Mouse (Mus musculus) embryo, embryonic 10 days (tissue): ENCODE results near the gene Slc35a5.

ENCODE experiments used
- DNase-seq: peaks from one replicate; pipeline ENCODE4 v3.0.0-alpha.2; 2015; ENCODE audit warnings: low spot score

The Slc35a5 gene

GRCm38 (mm10) chr16:45158522-45159388 is at the start of gene Slc35a5, which contains the start of gene Atg3:
TSS of gene Slc35a5 (minus strand) at chr16:45158706.
TSS of gene Atg3 (plus strand) at chr16:45158785.
- peak; percentile 97 for DNase-seq

DNA sequence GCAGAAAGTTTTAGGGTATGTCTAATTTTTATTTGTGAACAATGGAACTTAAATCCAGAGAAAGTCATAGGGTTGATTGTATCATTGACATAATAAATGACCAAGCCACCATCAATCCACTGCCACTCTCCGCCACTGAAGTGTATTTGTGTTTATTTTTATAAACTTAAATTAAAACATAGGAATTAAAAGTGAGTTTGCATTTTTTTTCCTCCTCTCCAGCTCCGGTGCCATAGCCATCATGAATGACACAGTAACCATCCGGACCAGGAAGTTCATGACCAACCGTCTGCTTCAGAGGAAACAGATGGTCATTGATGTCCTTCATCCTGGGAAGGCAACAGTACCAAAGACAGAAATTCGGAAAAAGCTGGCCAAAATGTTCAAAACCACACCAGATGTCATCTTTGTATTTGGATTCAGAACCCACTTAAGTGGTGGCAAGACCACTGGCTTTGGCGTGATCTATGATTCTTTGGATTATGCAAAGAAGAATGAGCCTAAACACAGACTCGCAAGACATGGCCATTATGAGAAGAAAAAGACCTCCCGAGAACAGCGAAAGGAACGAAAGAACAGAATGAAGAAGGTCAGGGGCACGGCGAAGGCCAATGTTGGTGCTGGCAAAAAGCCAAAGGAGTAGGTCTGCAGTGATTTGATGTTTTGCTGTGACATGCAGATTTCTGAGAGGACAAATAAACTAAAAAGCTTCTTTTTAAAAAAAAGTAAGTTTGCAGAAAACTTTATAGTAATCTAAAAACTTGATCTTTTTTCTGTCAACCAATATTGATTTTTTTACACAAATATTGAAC is 46.6 kb upstream of the Slc35a5 start:
- DNase-seq = no peak

GRCm38 (mm10) chr16:45204438-45204837 is 45.9 kb upstream of the Slc35a5 start:
- DNase-seq = no peak

DNA sequence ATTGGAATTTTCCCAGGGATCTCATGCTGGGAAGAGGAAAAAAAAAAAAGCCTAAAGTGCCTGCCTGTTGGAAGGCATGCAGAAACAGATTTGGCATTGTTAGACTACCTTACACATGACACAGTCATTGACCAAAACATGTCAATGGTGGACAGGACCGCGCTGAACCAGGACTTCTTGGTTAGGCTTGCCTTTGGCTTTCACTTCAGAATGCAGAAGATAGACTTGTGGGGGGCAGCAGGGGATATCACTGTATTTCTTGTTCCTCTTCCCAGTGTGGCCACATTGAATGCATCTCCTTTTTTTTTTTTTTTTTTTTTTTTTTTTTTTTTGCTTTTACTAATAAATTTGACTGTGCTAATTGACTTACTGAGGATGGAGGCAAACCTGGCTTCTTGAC is 42.9 kb upstream of the Slc35a5 start:
- no peak for DNase-seq

DNA sequence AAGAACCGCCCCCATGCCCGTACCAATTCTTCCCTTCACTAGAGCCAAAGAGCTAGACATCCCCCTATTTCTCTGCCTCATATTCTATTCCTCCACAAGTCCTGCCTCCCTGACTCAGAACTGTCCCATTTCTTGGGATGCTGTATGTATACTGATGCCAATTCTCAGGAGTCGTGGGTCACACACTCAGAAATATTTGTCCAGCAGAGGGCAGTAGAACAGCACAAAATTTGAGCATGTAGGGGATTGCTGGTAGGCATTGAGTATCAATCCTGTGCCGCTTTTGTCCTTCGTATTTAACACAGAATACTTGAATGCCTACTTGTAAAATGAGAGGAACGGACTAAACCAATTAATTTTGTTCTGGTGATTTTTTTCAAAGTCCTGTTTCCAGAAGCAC is 38.3 kb upstream of the Slc35a5 start:
- peak; percentile 83 for DNase-seq

GRCm38 (mm10) chr16:45192613-45193012 is 34.1 kb upstream of the Slc35a5 start:
- peak; percentile 87 for DNase-seq

DNA sequence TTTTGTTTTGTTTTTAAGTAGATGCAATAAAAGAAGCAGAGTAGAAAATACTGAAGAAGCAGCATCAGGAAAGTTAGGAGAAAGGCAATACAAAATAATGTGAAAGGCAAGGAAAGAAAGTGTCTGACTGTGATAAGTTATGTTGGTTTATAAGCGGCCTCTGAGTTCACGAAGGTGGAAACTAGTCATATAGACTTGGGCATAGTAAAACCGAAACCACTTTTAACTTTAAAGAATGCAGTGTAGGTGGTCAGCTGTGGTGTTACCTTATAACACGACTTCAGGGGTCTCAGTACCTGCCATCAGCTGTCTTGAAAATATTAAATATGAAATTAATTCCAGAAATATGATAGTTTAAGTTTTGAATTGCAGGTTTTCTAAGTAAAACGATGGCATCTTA is 23.3 kb upstream of the Slc35a5 start:
- DNase-seq = no peak

GRCm38 (mm10) chr16:45178552-45178951 is 20.0 kb upstream of the Slc35a5 start:
- no peak for DNase-seq

- no peak for DNase-seq
These were observed 847 bp upstream of the Slc35a5 start for GRCm38 (mm10) chr16:45159389-45159716.

- peak; percentile 83 for DNase-seq
These were observed 377 bp downstream of the Slc35a5 start for GRCm38 (mm10) chr16:45158136-45158521.

GRCm38 (mm10) chr16:45154741-45155250 is 3.7 kb downstream of the Slc35a5 start:
- DNase-seq = no peak

DNA sequence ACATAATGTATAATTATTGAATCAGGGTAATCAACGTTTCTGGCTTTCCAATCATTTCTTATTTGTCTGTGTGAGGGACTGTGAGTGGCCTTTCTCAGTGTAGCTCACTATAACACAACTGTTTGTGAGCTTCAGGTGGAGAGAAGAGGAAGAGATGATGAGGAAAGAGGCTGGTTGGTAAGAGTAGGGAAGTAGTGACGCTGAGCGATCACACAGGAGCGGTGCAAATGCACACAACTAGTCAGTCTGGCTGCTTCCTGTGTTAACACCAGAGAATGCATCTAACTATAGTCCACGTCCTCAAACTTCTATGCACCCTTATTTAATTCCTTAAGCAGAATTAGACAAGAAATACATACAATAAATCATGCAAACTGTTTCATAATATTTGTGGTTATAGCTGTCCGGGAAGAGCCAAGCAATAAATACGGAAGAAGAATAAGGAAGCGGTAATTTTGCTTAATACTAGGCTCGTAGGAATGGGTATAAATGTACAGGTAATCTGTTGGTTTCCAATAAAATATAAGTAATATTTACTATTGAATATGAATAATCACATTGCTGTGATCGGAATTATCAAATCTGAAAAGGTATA is 9.9 kb downstream of the Slc35a5 start:
- no peak for DNase-seq

- DNase-seq = no peak
These were observed 13.4 kb downstream of the Slc35a5 start for GRCm38 (mm10) chr16:45145119-45145518.

DNA sequence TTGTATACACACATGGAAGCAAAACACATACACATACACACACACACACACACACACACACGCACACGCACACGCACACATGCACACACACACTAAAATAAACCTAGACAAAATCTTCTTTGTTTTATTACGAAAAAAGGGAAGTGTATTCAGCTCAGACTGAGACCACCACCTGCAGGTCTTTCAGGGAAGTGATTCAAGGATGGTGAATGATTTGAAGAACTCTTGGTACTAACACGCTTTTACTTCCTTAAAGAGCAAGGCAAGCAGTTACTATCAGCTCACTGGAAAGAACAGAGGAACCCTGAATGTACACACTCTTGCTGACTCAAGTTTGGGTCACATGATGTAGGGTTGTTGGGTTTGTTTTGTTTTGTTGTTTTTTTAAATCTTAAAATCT is 15.9 kb downstream of the Slc35a5 start:
- no peak for DNase-seq

DNA sequence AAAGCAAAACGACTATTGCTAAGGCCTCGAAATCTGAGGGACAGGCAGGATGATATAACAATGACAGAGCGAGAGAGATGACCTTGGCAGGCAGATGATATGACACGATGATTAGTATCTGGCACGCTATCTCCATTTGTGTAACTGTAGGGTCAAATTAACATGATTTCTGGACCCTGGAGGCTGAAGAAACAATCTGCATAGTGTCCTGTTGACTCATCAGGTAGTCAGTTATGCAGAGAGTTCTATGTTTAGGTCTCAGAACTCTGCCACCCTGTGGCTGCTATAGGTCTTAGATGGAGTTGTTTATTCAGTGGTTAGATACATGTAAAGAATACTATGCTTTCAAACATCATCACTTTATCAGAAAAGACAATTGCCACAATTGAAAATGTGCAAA is 16.8 kb downstream of the Slc35a5 start:
- no peak for DNase-seq

- DNase-seq = no peak
These were observed 30.4 kb downstream of the Slc35a5 start for GRCm38 (mm10) chr16:45127936-45128710.

GRCm38 (mm10) chr16:45124230-45125203 is 34.0 kb downstream of the Slc35a5 start:
- peak; percentile 26 for DNase-seq

DNA sequence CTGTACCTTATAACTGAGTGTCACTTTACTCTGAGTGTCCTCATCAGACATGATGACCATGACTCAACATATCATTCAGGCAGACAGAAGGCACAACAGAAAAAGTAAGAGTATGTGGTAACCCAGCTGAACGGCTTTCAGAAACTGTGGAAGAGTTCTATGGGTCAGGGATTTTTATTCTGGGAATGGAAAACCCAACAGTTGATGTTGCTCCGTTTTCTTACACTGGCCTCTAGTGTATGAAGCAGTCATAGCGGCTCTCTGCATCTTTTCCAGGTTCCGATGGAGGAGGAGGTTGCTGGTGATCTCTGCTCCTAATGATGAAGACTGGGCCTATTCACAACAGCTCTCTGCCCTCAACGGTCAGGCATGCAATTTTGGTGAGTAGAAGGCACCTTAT is 35.9 kb downstream of the Slc35a5 start:
- no peak for DNase-seq

DNA sequence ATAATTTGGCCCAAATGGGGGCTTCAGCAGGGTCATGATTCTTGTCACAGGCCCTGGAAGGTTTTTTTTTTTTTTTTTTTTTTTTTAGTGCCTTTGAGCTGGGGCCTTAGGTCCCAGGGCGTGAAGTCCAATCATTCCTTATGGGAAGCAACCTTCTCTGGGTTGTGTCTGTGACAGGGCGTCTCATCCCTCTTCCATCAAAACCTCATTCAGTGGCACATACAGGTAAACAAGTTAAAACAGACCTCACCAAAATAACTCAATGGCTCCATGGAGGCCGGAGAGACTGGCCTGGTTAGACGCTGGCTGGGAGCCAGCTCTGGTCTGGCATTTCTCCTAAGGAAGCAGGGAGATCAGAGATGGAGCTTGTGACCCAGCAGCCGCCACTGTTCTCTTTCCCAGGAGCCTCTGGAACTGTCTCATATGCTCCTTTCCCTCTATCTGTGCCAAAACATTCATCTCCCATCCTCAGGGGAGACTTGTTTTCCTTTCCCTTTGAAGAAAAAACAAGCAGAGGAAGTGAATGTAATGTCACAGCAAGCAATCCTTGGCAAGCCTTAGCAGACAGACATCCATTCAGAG is 37.6 kb downstream of the Slc35a5 start:
- no peak for DNase-seq

DNA sequence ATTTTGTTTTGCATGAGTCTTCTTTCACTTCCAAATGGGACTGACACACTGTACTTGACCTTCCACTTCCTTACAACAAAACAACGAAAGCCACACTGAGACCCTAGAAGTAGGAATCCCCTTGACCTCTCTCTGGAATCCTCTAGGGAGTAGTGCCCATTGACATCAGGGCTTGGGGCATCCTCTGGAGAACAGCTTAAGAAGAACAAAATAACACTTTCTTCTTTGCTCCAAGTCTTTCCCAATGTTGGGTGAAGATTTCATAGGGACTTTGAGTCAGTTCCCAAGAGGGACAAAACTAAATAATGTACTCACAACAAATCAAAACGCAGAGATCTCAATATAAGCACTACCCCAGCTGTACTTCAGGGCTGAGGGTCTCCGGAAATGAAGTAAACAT is 39.7 kb downstream of the Slc35a5 start:
- no peak for DNase-seq
